Mouse (Mus musculus) spleen, adult 12 weeks (tissue): ENCODE measurements around the gene Optn.

Experiments
- DNase-seq: peaks from one replicate; pipeline ENCODE4 v3.0.0; 2022; ENCODE audit warnings: low spot score

Optn gene

DNA sequence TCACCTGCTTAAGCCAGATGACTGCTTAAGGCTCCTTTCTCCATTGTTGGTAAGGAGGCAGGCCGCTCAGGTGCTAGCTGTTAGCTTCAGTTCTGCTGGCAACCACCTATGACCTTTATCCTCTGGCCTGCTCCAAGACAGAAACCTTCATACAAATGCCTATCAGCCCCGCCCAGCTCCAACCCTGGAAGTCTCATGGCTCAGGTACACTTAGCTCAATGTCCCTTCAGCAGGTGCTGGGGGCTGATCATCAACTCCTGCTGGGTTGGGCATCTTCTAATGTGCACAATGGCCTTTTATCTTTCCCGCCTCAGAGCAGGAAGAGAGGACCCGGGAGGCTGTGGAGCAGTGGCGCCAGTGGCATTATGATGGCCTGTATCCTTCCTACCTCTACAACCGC, 78.9 kb downstream of the Optn start:
- no peak for DNase-seq

DNA sequence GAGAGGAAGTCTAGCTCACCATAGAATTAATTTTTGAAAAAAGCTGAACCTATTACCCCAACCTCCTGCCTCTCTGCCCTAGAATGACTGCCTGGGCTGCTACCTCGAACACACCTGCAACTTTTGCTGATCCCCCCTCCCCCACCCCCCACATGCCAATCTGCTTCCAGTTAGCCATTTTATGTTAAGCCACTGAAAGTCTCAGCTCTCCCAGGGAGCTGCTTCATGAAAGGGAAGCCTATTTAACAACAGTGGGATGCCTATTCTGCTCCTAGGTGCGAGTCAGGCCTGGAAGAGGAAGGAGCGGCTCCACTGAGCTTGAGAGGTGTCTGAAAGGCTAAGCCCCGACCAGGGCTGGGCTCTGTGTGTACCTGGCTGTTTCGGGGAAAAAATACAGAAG, 79.9 kb downstream of the Optn start:
- no peak for DNase-seq

DNA sequence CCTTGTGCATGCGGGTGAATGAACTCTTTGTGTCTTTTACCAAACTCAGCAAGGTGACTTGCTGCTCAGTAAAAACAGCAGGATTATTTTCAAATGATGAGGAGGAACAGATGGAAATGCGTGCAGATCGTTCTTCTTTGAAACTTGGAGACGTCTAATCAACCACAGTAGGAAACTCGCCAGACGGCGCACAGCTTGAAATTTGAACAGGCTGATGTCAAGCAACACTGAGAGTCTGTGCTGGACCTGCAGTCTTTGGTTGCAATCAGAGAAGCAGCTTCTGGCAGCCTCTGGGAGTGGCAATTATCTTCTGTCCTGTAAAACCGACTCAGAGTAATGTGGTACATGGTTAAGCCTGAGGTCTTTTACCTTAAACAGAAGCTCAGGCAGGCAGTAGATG, 85.8 kb downstream of the Optn start:
- no peak for DNase-seq

DNA sequence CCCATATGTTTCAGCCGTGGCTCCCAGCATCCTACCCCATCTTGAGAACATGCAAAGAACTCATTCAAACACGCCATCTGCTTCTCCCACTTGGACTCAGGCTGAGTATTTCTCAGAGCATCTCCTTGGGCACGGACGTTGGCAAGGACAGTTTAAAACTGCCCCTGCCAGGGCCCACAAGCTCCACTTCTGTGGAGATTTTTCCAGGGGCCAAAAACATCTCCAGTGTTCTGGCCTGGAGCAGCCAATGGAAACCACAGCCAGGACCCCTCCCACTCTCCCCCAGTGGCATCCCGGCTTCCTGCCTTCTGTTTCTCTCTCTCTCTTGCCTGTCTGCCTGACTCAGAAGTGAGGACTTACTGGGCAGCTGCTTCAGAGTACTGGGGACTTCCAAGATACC, 88.0 kb downstream of the Optn start, which contains the start of gene Ucma:
Ucma (plus strand) TSS at position 316 of the 400 bp plus-strand sequence.
- no peak for DNase-seq
